Mouse (Mus musculus) small intestine, adult 2 months (tissue): ENCODE measurements around the gene Apobec3.

Experiments
- CTCF ChIP-seq: fragments of 200-500 bp; IDR thresholded peaks from 2 replicates; pipeline ENCODE4 v1.5.1; 2012; ENCODE audit warnings: low read depth, mild to moderate bottlenecking, control low read depth, inconsistent platforms, low read length, moderate library complexity, mixed read lengths; ENCODE audit not compliant: insufficient replicate concordance, insufficient read length; ENCODE audit errors: extremely low read depth
- POLR2A ChIP-seq: fragments of 200-500 bp; IDR thresholded peaks from 2 replicates; pipeline ENCODE4 v1.6.1; 2012; ENCODE audit warnings: low read depth, mild to moderate bottlenecking, control low read depth, inconsistent platforms, low read length, moderate library complexity

DNA sequence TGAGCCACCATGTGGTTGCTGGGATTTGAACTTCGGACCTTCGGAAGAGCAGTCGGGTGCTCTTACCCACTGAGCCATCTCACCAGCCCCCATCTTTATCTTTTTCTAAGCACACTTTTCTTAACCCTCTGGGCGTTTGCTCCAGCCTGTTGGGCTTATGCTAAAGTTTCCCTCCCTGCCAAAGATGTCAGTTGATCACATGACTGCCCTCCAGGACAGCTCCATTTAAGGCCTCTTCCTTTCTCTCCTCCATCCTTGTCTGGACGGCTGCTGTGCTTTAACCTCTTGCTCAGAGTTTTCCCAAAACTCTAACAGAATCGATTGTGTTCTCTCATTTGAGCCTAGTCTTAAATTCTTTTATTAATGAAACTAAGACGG lies 44.9 kb downstream of the Apobec3 start:
- TF ChIP-seq CTCF (no peak), POLR2A (no peak)
